Mouse (Mus musculus) ovary, postnatal 36 days (tissue): ENCODE results near the gene Zswim8.

Experiments
- DNase-seq: peaks from one replicate; pipeline ENCODE4 v3.0.0; 2022; ENCODE audit warnings: low spot score, mixed read lengths

Gene Zswim8

DNA sequence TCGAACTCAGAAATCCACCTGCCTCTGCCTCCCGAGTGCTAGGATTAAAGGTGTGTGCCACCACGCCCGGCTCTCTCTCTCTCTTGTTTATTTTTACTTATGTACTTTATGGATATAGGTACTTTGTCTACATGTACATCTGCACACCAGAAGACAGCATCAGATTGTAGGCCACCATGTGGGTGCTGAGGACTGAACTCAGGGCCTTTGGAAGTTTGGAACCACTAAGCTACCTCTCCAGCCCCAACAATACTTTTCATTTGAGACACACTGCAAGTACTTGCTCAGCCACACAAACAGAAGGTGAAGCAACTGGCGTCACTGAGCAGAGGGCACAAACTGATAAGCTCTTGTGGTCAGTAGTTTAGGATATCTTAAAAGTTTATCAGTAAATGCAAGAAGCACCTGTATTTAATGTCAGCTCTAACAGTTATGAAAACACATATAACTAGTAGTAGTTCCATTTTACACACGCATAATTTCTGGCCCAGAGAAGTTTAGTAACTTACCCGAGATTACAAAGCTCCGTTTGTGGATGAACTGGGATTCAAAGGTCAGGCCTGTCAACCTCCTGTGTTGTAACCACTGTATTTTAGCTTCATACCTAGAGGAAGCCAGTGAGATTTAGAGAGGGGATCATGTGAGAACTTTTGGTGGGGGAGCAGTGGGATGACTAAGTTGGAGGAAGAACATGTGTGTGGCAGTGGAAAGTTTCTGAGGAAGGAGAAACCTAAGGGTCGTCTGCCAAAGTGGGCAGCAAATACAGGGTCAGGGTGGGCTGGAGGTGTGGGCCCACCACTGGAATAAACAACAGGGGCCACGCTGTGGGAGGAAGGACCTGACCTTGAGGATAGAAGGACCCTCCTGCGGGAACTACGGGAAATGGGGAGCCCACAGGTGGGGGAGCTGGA lies 25.9 kb downstream of the Zswim8 start:
- DNase-seq, result no peak

DNA sequence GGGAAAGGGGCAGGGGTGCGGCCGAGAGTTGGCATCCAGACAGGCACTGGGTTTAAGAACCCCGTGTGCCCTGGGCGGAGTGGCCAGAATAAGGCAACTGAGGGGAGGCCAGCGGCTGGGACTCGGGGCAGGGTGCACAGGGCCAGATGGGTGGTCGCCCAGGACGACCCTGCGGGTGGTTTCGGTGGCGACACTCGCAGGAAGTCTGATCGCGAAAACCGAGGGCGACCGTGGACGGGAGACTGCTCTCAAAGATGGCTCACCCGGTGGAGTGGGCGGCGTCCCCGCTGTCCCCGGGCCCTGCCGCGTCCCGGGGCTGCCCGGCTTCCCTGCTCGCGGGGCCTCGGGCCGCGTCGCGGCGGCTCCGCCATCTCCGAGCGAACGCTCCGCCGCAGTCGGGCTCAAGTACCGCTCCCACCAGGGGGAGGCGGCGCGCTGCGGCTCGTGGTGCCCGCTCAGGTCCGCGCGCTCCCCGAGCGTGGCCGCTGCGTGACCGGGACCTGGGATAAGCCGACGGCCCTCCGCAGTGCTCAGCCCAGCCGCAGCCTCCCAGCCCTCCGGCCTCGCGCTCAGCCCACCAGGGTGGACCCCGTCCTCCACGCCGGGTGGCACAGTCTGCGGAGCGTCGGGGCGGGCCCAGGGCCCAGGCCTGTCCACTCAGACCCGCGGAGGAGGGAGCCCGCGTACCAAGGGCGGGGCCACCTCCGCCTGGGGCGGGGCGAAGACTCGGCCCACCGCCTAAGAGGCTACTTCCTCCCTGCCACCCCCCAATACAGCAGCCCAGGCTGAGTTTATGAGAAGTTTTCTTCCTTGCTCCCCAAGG lies 26.8 kb downstream of the Zswim8 start, which contains the start of gene Ndst2:
Gene Ndst2, minus strand, starts transcription at position 611 of the 823 bp plus-strand sequence.
- DNase-seq, result peak; percentile 90

DNA sequence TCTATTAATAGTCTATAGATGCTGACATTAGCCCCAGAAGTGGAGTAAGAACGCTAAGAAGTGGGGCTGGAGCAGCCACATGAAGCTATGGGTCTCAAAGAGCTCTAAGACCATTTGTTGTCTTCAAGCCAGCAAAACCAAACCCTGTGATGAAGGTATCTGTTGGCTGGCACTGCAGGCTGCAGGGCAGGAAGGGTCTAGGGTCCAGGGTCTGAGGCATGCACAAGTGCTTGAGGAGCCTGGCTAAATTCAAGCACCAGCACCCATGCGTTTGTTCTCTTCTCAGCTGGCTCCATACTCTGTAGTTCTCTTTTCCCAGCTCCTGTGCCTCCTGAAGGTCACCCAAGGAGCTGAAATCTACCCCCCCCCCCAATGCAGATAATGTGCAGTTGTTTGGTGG lies 27.7 kb downstream of the Zswim8 start:
- no peak for DNase-seq

DNA sequence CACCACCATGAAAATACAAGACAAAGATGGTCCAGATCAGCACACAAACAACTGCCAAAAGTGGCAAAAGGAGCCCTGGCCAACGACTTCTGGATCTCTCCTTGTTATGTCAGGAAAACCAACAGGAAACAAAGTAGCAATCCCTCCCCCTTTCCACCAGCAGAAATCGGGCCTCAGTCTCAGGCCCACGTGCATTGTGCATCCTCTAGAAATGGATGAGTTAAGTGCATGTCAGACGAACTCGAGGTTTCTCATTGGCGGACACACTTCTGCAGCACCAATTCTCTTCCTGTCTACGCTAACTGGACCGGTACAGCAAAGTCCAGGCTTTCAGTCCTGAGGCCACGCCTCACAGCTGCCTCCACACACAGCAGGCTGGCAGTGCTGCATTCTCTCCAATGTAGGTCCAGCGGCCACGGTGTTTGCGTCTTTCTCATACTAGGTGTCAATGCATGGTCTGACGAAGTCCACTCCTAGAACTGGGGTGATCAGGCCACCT lies 28.6 kb downstream of the Zswim8 start:
- DNase-seq, result no peak

DNA sequence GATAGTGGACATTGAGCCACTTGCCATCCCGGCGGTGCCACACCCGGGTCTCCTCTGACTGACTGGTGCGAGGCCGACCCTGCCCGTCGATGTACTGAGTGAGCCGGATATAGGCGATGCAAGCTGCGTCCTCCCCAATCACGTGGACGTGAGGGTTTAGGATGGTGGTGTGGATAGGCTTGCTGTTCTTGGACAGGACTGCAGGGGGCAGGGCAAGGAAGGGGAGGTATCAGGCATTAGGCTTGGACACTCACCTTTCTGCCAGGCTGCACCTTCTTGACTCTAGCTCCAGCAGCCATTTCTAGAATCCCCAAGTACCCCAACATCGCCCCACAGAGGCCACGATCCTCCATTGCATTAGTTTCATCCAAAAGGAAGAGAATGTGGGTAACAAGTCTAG lies 30.0 kb downstream of the Zswim8 start:
- DNase-seq, result peak; percentile 53

DNA sequence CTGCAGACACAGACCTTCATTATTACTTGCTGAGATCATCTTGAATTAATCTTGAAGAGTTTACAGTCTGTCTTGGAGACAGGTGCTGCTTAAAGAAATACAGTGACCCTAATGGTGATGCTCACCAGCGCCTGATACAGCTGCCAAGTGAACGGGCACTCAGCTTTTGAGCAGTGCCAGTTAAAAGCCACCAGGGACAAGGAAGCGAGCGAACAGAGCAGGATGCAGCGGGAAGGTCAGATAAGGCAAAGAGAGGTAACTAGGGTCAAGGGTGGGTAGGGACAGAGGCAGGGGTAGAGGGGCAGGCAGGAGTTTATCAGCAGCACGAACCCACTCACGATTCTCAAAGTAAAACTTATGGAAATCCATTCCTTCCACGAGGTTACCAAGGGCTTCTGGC lies 31.2 kb downstream of the Zswim8 start:
- no peak for DNase-seq

DNA sequence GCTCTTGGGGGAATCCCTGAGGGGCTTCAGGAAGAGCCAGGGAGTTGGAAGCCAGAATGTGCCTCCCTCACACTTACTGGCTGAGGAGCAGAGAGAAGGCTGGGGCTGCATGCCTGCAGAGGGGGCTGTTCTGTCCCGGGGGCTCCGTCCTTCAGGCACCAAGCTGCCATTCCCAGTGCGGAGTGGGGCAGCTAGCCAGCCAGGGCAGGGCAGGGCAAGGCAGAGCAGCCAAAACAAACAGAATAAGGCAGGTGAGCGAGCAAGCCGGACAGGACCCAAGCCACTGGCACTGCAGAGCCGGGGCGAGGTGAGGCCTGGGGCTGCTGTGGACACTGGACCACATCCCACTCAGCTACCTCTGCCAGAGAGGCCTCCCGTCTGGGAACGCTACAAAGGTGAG lies 33.9 kb downstream of the Zswim8 start:
- no peak for DNase-seq

DNA sequence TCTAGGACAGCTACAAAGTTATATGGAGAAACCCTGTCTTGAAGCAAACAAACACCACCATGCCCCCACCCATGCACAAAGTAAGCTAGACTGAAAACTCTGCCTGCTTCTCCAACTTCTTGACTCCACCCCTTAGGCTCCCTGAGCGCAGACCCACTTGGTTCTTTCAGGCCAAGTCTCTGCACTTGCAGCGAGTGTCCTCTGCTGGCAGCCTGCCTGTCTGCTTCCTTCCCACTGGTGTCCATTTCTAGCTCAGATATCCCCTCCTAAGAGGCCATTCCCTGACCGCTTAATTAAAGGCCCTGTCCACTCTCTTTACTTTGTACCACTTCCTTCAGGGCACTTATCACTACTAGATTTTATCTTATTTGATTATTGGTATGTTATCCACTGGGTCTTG lies 36.3 kb downstream of the Zswim8 start:
- DNase-seq, result no peak

DNA sequence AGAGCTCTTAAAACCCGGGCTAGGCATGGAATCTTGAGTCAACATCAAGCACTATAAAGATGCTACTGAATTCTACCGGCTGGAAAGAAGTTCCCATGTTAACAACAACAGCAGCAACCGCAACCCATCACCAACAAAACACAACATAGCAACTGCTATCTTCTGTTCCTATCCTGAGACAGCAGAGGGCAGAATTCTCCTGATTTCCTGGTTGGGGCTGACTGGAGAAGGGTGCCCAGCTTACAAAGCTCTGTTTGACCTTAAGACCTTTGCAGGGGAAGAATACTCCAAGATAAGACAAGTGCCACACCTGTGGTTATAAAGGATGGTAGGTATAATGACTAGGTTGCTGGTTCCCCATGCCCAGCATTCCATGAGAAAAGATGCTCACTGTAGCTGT lies 39.6 kb downstream of the Zswim8 start:
- DNase-seq, result no peak

DNA sequence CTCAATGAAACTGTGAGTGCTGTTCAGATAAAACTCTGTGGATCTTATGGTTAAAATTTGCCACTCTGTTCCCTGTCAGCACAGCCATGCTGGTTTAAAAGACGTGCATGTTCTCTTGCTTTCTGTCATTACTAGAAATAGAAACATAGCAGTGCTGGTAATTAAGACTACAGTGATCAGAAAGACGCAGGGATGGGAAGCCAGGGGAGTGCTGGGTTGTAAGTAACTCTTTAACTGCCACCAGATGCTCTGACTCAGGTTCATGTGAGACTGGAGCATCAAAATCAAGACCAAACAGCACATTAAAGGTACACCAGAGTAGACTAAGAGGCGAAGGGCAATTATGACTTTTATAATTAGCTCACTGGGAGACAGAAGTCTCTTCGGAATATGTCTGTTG lies 41.0 kb downstream of the Zswim8 start:
- DNase-seq, result no peak

DNA sequence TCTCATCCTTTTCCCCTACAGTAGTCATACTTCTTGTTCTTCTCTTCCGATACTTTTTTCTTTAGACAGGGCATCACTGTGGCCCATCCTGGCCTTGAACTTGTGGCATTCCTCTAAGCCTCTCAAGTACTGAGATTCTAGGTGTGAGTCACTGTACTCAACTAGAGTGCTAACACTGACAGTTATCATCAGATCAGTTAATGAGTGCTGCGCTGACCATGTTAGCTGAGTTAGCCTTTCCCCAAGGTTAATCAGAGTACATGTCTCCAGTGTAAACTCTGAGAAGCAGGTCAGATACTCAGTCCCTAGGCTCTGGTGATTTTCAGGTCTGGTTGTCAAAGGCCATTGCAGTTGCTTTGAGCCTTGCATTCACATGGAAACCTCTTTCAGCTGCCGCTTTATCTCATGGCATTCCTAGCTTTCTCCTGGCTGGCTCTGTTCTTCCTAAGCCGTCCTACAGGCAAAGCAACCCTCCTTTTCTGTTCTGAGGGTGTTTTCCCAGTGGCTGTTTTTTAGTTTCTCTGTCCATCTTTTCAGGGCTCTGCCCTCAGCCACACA lies 42.2 kb downstream of the Zswim8 start:
- DNase-seq, result no peak

DNA sequence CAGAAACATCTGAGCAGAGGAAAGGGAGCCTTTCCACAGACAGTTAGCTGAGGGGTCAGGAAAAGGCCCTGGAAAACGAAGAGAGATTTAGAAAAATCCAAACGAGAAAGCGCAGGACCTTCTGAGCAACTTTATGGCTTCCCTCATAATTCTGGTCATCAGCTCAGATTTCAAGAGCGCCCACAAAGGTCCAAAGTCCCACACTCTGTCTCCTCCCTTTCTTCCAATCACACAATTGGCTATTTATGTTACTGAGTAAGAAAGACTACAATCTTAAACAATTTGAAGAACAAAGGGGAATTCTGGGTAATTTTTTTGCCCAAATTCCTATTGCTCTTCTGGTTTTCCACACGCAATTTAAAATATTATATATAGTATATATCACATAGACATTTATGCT lies 43.2 kb downstream of the Zswim8 start:
- no peak for DNase-seq

DNA sequence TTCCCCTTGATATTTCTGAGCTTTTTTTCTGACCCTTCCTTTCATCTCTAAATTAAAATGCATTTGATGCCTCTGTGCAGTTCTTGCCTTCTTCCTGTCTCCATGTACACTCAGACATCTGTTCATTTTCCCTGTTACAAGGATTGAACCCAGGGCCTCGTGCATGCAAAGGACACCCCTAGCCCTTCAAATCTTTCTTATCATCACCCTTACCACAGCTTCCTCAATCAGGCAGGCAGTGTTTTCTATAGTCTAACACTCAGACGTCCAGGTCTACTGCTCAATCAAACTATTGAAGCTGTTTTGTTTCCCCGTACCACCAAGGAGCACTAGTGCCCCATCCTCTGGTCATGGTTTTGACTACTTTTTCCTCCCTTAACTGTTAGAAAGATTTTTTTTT lies 46.4 kb downstream of the Zswim8 start:
- no peak for DNase-seq

DNA sequence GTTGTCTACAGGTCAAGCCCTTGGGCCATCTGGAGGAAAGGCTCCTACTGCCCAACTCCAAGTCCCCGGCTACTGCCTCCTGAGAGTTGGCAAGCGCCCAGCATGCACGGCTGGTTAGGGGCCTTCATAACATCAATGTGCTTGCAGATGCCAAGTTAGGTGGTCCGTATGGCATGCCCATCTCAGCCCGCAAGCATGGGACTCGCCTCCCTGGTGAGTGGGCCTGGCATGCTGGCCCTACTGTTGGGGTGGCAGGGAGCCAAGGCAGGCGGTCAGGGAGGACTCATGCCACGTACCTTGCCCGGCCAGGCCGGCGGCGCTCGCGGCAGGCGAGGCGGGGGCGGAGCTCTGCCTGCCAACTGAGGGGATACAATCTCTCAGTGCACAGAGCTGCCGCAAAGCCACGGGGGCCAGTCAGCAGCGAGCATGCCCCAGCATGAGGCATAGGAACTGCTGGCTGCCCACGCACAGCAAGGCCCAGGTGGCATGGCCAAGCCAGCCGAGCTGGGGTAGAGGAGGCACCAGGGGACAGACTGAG lies 50.1 kb downstream of the Zswim8 start:
- peak; percentile 53 for DNase-seq

DNA sequence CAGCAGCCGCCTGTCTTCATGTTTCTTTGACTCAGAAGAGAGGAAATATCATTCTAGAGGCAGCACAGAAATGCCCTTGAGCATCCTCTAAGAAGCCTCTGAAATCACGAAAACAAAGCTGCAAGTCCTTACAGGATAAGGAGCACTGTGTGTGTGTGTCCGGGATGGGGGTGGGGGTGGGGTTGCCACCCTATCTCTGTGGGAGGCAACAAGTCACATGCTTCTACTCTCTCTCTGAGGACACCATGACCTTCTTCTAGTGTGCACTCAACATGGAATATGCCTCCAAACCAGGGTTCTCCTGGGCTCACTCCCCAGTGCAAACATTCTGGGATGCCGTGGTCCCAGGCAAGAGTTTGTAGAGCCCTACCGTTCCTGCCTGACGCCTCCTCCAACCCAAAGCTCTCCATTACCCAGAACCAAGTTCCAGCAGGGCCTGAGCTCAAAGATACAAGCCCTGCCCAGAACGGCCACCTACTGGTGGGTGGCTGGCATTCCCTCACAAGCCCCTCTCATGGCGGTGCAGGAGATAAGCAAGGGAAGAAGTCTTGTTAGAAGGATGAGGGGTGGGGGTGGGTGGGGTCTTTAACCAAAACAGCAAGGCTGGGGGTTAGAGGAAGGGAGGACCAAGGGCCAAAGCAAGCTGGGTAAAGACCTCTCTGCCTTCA lies 51.5 kb downstream of the Zswim8 start:
- peak; percentile 42 for DNase-seq

DNA sequence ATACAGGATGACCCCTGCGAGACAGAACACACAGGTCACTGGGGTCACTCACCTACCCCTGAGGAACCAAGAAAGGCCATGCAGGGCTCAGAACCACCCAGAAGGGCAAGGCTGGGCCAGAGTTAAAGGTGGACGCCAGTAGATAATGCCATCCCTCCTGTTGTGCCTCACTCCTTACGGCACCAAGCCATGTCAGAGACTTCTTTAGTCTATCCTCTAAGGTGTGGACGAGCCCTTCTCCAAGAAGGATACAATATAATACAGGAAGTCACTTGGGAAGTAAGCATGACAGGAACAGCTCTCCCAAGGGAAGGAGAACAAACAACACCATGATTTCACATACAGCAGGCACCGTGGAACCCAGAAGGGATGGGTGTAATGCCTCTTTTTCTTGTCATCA lies 57.6 kb downstream of the Zswim8 start:
- DNase-seq, result no peak

DNA sequence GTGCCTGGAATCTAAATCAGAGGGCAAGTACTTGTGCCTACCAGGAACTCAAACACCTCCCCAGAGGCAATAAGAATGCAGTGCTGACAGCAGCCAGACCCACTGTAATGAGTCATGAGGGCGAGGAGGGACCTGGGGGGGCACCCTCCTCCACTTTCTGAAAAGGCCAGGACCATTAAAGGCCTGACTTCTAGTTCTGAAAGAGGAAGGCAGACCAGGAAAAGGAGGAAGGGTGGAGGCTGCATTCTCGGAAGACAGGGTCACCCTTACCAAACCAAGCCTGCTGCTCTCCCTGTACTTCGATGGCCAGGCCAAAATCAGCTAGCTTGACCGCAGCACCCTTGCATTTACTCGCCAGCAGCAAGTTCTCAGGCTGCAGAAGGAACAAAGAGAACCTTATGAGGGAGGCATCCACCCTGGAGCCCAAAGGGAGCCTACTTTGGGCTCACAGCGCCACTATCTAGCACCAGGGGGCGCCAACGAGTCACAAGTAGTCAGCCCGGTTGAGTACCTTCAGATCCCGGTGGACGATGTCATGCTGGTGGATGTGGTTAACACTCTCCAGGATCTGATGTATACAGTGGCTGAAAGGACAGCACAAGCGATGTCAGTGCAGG lies 58.4 kb downstream of the Zswim8 start:
- DNase-seq, result peak; percentile 85

DNA sequence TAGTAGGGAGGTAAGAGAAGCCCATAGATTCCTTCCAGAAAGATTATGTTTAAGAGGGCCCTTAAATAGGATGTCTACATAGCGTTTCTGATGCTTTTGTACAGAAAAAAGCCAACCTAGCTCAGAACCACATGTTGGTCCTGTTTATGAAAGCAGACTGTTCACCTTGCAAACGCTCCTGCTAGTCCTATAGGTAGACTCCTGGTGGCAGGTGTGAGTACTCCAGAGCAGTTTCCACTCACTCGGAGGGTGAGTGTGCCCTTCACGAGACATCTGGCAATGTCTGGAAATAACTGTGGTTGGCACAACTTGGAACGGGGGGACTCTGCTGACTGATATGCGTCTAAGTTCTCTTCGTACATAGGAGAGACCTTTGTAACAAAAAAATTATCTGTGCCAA lies 60.6 kb downstream of the Zswim8 start:
- no peak for DNase-seq

DNA sequence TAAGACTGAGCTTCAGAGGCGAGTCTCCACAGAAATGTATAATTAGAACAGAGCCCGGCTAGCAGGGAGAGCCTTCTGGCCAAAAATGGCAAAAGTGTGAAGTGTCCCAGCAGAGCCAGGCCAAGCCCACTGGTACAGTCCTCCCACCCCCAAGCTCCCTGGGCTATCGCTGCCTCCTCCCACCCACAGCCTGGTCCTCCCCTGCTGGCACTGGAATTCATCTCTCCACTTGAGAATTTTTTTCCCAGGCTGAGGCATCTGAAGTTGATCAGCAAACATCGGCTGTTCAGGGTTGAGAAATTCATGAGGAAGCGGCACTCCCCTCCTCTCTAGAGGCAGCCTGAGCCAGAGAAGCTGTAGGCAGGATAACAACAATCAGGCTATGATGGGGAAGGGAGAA lies 61.2 kb downstream of the Zswim8 start:
- peak; percentile 37 for DNase-seq

DNA sequence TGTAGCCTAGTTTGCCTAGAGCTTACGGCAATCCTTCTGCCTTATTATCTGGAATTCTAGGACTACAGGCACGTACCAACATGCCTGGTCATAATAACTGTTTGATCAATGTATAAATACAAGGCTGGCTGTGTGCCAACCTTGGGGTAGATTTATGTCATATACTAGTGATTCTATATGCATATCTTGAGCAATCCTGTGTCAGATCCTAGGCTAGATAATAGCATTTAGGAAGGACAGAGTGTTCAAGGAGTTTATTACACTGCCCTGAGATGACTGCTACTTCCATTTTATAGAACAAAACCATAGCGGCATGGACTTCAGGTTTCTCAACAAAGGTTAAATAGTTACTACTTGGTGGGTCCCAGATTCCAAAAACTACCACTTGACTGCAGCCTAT lies 64.6 kb downstream of the Zswim8 start:
- DNase-seq, result no peak

DNA sequence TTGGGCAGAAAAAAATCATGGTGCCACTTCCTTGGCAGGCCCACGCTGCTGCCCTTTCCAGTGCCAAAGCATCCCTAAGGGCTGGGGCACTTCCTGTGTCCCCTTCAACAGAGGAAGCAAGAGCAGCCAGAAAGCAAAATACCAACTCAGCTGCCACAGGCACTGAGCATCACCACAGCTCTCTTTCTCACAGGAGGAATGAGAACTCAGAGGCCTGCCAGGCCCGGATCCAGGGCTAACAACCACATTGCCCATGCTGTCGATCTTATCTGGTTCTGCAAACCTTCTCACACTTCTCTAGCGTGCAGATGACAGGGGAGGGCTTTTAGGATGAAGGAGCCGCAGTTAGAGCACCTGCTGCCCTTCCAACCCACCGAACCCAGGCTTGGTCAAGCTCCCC lies 65.5 kb downstream of the Zswim8 start:
- no peak for DNase-seq
